Mouse (Mus musculus) adrenal gland, adult 8-10 months (tissue): ENCODE results near the gene Amot. TPM values are rescaled to one million over a fixed set of nuclear protein-coding genes. Genes with fewer than 3 reads are reported as not detected.

ENCODE experiments used
- DNase-seq: peaks from one replicate; pipeline ENCODE4 v3.0.0; 2022
- total RNA-seq, 4 experiments: library from RNA; stranded (reverse); gene quantifications; 2 replicates each; pipeline ENCODE4 v1.2.4; 2022

The Amot gene
- total RNA-seq, 4 experiments from 2014 or later: 5.1 to 8.7 (median 8.1) TPM

DNA sequence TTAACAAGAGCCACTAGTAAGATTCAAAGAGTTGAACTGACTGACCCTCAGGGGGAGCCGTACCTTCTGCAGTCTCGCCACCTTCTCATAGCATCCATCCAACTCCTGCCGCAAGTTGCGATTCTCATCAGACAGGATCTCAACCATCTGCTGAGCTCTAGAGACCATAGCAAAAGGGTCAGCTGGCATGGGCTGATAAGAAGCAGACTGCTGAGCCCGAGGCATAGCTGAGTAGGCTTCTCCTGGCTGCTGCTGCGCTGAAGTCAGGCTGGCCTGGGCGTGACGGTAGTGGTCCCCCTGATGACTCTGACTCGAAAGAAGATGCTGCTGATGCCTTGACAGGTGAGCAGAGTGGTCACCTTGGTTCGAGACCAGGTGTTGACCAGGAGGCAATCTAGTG, 25.0 kb downstream of the Amot start:
- DNase-seq: no peak

DNA sequence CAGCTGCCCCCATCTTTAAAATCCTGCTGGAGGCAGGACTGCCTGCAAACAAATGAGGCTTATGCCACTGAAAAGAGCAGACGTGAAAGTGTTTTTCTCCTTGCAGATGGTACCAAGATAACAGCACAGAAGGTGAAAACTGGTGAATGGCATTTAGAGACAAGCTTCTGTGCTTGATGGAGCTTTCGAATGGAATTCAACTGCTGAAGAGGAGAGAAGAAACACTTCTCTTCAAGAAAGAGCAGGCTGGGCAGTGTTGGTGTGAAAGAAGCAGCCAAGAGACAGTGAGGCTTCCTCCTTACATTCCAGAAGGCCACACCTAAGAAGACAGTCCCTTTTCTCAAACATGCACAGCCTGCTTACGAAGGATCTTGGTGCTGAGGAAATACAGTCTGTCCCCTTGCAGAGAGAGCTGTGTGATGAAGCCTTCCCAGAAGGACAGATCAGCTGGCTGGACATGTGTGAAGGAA, 27.2 kb downstream of the Amot start:
- no peak for DNase-seq

DNA sequence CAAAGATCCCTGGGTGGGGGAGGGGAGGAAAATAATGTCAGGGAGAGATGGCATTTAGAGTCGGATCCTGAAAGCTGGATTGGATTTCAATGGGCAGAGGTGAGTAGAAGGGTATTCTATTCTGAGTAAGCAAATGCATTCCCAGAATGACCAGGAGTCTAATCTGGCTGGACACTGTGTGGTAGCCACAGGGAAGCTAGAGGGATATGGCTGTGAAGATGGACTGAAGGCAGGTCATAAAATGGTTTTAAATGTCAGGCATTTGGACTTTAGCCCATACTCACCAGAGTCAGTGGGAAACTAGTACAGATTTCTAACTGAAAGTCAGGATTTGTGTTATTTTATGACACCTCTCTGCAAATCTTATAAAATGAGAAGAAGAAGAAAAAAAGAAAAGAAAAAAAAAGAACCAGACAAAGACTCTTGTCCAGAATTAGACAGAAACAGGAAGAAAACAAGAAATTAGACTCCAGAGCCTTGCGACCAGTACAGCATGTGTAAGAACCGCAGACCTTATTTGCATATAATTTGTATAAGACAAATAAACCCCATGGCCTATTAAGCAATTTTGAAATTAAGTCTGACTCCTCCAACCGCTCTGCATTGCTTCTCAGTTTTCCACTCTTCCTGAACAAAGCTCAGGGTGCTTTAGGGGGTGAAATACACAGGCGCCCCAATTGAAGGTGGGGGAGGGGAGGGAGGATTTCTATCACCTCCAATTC, 27.8 kb downstream of the Amot start:
- DNase-seq: no peak

DNA sequence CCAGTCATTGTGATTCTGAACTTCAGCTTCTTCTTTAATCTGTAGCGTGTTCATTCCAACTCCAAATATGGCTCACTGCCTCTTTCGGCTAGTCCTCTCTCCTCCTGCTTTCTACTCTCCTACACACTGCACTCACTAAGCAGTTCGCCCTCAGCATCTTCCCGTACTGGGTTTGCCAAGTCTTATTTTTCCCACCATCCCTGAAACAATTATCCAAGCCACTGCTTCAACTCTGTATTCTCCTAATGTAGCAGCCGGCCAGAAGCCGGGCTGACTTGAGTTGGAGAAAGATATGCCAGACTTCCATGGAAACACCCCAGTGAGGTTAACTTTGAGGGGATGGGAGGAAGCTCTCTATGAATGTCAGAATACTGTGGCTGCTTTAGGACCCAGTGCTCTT, 36.7 kb downstream of the Amot start:
- DNase-seq: no peak

DNA sequence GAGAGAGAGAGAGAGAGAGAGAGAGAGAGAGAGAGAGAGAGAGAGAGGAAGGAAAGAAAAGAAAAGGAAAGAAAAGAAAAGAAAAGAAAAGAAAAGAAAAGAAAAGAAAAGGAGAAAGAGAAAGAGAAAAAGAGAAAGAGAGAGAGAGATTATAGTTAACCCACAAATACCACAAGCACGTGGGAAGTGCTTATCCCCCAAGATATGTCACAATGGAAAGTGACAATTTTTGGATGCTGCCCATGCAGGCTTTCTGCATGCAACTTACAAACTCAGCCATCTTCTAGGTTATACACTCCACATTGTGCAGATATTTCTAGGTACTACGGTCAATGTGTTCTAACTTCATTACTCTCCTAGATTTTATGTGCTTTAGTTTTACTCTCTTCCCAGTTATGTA, 41.5 kb downstream of the Amot start:
- DNase-seq: no peak

DNA sequence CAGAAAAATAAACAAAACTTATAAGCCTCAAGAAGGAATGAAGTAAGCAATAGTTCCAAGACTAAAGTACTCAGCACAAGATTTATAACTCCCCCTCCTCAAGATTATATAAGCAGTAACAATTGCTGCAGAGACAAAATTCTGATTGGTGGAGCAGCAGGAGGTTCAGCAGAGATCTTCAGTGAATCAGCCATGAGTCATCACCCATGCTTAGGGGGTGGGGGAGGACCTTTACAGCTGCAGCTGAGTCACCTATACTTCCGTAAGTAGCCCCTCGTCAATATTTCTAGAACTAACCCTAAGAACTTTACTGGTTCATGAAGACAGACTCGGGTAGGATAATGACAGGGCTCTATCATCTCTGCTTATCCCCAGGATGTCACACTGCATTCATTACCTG, 43.6 kb downstream of the Amot start:
- DNase-seq: no peak

DNA sequence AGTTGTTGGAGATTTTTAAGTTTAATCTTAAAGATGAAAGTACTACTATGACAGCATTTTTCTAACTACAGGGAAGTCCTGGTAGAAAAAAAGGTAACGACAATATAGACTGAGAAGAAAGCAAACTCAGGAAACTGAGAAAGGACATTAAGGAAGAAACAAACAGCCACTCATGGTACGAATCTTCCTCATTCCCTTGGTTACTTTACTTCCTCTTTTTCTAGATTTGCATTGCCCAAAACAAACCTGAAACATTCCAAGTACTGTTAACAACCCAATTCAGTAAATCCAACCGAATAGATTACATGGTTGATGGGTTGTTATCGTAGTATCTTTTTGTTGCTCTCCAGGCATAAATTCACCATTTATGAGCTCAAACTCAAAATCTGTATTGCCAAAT, 48.7 kb downstream of the Amot start:
- DNase-seq: no peak

DNA sequence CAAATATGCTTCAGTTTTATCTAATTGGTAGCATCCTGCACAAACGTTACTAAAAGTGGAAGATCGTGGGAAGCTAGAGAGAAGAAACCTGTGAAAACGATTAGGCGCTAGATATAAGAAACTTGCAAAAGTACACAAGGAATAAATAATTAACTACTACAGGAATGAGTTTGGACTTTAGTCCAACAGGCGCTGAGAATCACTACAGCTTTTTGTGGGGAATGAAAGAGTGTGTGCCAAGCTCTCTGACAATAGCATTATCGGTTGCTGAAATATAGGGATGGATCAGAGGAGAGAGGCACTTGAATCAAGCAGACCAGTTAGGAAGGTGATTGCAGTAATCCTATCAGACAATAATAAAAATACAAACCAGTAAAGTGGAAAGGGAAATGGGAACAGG, 49.4 kb downstream of the Amot start:
- DNase-seq: no peak

DNA sequence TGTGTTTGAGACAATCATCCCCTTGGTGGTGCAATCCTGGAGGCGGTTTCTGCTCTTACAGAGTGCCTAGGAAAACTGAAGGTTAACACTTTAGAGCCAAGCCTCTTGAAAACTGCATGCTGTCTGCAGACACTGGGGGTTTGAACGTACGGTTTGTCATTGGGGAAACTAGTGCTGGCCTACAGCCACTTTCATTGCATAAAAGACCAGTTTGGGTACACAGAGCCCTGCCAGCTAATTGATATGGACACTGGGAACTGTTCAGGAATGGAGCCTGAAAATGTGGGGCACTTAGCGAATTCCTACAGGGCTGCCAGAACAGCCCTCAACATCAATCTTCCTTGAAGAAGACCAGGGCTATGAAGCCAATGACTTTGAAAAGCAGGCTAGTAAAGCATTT, 50.2 kb downstream of the Amot start:
- no peak for DNase-seq

DNA sequence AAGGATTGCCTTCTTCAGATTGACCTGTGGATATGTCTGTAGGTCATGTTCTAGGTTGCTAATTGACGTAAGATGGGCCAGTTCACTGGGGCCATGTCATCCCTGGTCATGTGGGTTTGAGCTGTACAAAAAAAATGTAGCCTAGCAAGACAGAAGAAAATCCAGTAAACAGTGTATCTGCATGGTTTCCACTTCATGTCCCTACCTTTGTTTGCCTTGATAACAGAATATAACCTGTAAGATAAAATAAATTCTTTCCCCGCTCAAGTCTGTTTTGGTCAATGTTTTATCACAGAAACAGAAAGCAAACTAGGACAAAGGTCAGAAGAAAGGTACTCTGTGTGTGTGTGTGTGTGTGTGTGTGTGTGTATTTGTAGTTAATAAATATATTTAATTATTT, 63.5 kb downstream of the Amot start:
- no peak for DNase-seq

DNA sequence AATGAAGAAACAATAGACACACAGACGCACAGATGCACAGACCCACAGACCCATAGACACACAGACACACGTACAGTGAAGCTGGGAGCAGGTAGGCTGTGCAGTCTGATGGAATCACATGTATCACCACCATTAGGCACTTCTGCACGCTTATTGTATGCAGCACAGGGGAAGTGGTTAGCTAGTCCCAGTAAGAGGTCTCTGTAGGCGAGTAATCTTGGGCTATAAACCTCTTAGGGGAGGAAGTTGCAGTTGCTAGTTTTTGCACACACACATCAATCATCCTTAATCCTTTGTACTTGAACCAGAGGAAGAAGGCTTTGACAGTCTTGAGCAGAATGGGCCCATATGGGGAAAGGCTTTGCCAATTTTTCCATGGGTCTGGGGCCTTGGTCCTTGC, 71.3 kb downstream of the Amot start:
- DNase-seq: no peak

DNA sequence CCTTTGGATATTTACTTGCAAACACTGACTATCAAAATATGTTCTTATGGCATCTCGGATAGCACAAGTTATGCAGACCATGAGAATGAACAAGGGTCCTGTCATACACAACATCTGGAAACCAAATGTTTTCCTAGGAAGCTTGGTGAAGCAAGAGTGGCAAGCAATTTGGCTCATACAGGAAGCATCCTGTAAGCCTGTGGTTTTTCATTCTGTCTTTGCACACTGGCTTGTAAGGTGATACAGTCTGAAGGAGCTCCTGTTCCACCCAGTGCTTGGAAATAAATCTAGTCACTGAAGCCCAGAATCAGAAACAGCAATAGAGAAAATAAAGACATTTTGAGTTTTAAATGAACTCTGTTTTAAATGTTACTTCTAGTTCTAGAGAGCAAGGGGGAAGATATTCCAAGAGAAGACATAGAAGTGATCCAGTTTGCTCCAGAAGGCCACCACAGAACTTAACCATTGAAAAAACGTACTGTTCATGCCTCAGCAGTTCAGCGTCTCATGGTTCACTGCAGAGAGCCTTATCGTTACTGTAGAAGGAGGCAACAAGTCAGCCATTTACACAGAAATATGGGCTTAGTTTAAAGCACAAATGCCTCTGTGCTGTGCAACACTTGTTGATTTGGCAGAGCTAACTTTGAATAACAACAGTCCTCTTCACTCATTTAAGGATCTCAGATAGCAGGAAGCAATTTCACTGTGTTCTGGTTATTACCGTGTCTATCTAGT, 74.0 kb downstream of the Amot start:
- no peak for DNase-seq

DNA sequence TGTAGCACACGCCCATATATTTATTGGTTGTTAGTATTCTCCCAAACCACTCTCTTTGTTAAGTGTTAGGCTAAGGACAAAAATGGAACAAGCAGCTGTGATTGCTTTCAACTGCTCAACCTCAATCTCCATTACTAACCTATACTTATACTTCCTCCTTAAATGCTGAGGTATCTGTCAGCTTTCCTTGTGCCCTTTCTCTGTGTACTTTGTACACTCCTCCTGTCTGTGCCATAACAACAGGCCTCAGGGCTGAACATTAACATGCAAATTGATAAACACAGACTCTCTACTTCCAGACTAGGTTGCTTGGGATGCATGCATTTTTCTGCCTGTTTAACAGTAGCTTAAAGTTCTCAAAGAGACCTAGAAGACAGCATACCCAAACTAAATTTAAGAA, 76.2 kb downstream of the Amot start:
- DNase-seq: no peak

DNA sequence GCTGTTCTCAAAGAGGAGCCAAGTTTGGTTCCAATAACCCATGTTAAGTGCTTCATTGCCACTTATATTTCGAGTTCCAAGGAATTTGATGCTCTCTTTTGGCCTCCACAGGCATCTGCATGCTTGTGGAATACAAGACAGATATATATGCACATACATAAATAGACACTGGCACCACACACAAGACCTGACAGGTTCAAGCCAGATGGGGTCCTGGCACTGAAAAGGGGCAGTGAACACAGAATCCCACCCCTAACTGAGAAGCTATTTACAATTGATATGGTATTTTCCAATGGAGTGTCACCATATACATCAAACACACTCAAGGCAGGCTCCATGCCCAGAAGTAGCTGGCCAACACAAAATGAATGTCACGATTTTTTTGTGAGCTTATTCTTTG, 81.0 kb downstream of the Amot start:
- no peak for DNase-seq

DNA sequence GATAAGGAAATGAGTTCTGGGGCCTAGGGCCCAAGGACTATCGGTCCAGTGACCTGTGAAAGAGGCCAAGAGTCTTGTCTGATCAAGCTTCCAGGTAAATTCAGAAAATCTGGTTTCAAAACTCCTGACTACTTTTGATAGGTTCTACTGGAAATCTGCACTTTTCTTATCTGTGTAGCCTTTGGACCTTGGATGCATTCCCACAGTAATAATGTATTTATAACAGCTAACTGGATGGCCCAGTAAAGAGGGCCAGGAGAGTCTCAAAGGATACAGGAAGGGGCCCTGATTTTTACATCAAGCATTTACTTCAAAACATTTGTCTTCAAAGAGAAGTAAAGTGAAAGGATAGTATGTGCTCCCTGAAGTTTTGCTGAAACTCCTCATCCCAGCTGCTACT, 90.7 kb downstream of the Amot start:
- DNase-seq: no peak

DNA sequence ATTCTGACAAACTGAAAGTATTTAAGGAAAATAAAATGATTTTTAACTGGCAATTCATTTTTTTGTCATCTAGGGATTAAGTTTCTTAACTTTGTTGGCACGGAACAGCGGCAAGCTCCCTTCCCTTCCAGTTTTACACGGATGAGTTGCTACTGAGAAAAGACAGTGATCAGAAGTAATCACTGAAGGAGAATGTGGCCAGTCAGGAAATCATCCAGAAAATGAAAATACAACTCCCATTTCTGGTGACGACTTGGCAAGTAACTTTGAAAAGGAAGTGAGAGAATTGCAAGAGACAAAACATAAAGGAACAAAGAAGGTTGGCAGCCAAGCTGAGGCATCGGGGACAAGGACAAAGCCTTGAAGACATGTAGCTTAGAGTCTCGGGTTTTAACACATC, 93.6 kb downstream of the Amot start:
- no peak for DNase-seq

DNA sequence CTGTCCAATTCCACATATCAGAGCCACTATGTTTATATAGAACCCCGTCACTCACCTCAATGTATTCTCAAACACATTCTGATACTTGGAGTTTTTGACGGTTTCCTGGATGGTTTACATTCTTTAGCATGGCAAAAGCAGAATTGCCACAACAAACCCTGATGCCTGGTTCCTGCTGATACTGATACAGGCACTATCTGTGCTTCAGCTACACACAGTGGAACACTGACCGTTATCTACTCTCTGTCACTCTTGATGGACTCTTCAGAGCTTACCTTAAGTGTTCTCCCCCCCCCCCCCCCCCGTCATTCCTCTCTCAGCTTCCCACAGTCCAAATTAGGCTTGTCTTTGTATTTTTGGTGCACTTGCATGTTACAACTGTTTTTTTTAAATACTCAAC, 98.9 kb downstream of the Amot start:
- DNase-seq: no peak

DNA sequence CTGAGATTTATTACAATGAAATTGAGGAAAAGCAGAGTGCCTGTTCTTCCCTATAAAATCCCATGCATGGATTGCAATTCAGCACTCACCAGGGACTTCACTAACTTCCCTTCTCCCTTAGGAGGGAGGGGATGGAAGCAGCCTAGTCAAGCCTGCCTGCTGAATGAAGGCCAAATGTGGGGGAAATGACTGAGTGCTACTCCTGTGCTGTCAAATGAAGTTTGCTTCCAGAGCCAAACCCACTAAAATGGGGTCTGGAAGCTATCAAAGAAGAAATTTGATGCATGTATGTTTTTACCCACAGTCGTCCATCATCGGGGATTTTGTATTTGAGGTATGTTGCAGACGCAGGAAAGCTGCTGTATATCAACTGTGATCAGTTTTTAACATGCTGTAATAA, 103.1 kb downstream of the Amot start:
- DNase-seq: no peak

DNA sequence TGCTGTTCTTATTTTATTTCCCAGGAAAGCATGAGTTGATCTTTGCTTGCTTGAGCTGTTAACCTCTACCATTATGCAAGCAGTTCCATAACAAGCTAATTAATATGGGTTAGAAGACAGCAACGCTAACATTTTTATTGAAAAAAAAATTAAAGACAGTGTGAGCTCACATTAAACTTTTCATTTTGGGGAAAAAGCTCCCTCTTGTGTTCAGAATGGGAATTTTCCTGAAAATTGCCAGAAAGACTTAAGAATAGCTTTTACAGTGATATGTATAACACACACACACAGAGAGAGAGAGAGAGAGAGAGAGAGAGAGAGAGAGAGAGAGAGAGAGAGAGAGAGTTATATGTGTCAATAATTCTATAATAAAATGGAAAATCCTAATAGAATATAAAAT, 105.7 kb downstream of the Amot start:
- no peak for DNase-seq

Other genes starting within 250 kb of the Amot start
- gene Lhfpl1, start 156.1 kb downstream of the Amot start, total RNA-seq: not detected